Mouse (Mus musculus) testis, adult 2 months (tissue): ENCODE measurements around the gene Rhbdf2.

Experiments
- CTCF ChIP-seq: fragments of 200-500 bp; IDR thresholded peaks from 2 replicates; pipeline ENCODE4 v1.5.1; 2012; ENCODE audit warnings: low read depth, mild to moderate bottlenecking, inconsistent platforms, low read length, moderate library complexity; ENCODE audit not compliant: control insufficient read depth, insufficient read depth, insufficient replicate concordance
- POLR2A ChIP-seq: fragments of 200-500 bp; IDR thresholded peaks from 2 replicates; pipeline ENCODE4 v1.6.1; 2012; ENCODE audit warnings: low read depth, mild to moderate bottlenecking, inconsistent platforms, low read length, moderate library complexity; ENCODE audit not compliant: control insufficient read depth

DNA sequence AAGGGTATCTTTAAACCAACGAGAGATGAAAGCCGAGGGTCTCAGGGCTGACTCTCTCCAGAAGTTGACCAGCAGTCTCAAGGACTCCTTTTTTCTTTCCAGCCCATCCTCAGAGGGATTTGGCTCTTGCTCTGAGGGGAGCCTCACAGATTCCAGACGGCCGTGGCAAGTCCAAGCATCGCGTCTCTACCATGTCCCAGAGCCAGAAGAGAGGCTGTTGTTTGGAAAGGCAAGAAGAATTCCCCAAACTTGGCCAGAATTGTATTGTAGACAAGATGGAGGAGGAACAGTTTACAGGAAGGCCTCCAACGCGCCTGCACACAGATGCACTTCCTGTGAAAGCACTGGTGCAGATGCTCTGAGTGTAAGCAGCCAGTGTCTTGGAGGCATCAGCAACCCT lies 41.1 kb upstream of the Rhbdf2 start:
- TF ChIP-seq CTCF (no peak), POLR2A (no peak)
